Mouse (Mus musculus): ENCODE data around the gene Map3k13.
A peak's percentile ranks its signal among the peaks of the same experiment; 100 is the strongest.

The Map3k13 gene

GRCm38 (mm10) chr16:21813164-21813834 lies 19.2 kb downstream of the Map3k13 start:
- DNase-seq: no peak

DNA sequence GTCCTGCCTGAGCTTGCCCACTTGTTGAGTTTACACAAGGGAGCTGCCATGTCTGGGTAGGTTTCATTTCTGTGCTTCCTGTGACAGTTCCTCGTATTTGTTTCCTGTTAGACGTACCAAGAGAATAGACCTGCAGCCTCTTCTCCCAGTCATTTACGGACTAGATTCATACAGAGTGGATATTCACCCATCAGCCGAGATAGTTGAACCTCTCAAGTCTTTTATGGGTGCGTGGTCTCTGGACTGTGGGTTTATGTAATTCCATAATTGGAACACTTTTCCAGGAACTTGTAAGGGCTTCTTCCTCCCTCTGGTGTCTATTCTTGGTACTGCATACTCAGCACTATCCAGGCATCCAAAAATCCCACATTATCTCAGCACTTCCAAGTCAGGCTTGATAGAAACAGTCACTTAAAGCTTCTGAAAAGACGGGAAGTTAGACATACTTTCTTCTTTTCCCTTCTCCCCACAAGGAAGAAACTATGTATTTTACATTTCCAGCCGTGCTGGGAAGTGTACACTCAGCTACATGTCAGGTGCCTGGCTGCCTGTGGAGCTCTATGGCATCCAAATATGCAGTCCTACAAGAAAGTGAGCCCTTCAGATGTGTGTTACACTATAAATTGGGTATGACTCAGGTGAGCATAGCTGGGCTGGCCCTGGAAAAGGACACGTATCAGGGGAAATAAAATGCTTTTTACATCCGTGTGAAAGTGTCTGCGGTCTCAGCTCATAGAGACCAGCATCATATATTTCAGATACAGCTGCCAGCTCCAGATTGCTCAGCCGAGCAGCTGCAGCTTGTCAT lies 20.9 kb downstream of the Map3k13 start:
- DNase-seq: no peak

DNA sequence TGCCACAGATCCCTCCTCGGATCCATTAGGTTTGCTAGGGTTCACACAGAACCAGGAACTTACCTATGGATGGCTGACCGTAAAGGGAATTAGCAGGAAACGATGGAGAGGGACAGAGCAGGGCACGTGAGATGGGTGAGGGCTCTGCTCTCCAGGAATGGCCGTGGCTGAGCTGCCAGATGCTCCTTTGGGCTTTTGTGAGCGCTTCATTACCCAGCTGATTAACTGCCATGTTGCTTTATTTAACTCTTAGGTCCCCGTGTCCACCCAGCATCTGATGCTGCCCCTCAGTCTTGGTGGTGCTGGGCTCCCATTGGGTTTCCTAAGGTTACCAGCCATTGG lies 21.5 kb downstream of the Map3k13 start:
- no peak for DNase-seq

- peak; percentile 81 for DNase-seq
Measured at GRCm38 (mm10) chr16:21818132-21818531, 24.0 kb downstream of the Map3k13 start.

- DNase-seq: no peak
Measured at GRCm38 (mm10) chr16:21818629-21819028, 24.5 kb downstream of the Map3k13 start.

- DNase-seq: peak; percentile 10
Measured at GRCm38 (mm10) chr16:21825612-21826031, 31.5 kb downstream of the Map3k13 start.

GRCm38 (mm10) chr16:21827153-21827552 lies 33.0 kb downstream of the Map3k13 start:
- DNase-seq: no peak

DNA sequence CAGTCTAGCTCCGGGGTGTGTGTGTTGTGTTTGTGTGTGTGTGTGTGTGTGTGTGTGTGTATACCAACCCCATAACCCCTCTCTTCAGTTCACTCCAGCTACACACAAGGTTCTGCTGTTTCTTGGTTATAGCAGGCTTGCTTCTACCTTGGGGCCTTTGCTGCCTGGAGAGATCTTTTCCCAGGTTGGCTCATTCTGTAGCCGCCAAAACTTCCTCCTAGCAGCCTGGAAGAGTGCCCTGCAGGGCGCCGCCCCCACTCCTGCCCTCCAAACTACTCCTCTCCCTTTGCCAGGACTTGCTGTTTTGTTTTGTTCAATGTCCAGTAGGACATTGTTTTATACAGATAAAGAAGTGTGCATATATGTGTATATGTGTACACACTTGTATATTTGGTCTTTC lies 33.4 kb downstream of the Map3k13 start:
- no peak for DNase-seq

DNA sequence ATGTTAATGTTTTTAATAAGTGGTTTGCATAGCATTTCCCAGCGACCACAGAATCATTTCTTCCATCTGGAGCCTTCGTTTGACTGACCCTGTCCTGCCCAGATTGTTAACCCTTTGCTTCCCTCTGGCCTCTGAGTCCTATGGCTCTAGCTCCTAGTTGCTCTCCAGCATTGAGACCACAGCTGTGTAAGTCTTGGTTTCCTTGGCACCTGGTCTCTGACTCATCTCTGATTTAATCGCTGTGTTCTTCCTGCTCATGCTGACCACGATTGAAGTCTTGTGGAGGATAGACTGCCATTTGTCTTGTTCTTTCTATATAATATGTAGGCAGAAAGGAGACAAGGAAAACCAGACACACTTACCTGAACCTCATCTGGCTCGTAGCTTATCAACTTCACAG lies 35.6 kb downstream of the Map3k13 start:
- no peak for DNase-seq

DNA sequence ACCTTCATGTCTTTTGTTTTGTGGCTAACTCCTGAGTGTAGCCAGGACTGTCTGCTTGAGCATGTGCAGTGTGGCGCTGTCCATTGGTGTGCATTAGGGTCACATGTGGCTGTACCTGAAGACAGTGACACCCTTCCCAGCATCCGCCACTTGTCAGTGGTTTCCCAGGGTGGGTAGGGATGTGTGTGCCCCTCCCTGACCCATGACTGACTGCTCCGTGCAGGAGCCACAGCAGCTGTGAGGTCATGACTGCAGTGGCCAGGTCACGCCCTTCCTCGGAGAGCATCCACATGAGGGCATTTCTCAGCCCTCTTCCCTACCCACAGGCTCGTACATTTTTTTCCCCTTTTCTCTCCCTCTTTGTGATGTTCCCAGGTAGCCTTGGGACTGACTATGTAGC lies 36.6 kb downstream of the Map3k13 start:
- DNase-seq: no peak

DNA sequence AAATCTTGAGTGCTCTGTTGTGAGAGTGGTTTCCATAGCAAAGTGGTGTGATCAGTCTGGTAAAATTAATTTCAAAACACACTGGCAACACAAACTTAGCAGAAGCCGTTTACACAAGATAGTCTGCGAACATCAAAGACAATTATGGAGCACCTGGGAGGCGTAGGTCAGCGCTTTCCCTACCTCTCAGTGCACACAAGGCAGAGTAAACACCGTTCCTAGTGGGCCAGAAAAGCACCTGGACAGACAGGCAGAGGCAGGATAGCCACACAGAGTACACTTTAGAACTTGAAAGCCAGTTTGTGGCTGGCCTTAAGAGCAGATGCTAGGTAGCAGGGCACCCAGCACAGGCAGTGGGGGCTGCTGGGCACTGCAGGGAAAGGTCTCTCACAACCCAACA lies 37.6 kb downstream of the Map3k13 start:
- DNase-seq: peak; percentile 15

DNA sequence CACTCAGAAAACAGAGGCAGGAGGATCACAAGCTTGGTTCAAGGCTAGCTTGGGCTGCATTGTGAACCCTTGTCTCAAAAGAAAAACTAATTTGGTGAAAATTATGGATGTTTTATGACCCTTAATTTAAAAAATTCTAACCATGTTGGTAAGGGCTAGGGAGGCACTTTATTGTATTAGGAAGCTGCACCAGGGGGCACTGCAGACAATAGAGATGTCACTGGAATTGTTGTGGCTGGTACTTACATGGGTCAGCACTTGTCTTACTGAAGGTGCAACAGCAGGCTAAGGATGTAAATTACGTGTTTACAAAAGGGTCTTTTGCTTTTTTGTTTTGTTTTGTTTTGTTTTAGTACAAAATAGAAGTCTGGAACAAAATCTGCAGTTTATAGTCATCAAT lies 39.3 kb downstream of the Map3k13 start:
- DNase-seq: no peak

DNA sequence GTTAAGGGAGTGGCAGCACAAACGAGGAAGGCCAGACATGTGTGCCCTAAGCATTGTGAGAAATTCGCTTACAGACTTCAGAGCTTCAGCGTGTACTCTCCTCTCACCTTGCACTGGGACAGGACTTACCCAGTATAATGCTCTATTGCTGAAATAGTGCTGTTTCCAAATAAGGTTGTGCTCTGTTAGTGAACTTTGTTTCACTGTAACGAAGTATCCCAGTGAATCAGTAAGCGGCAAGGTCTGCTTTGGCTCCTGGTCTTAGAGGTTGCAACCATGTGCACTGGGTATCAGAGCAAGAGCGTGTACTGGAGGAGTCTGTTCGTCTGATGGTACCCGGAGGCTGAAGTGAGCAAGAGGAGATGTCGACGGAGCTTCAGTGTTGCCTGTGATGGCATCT lies 39.8 kb downstream of the Map3k13 start:
- no peak for DNase-seq

GRCm38 (mm10) chr16:21834866-21835583 lies 40.9 kb downstream of the Map3k13 start:
- DNase-seq: no peak

- DNase-seq: no peak
Measured at GRCm38 (mm10) chr16:21835584-21835931, 41.4 kb downstream of the Map3k13 start.

DNA sequence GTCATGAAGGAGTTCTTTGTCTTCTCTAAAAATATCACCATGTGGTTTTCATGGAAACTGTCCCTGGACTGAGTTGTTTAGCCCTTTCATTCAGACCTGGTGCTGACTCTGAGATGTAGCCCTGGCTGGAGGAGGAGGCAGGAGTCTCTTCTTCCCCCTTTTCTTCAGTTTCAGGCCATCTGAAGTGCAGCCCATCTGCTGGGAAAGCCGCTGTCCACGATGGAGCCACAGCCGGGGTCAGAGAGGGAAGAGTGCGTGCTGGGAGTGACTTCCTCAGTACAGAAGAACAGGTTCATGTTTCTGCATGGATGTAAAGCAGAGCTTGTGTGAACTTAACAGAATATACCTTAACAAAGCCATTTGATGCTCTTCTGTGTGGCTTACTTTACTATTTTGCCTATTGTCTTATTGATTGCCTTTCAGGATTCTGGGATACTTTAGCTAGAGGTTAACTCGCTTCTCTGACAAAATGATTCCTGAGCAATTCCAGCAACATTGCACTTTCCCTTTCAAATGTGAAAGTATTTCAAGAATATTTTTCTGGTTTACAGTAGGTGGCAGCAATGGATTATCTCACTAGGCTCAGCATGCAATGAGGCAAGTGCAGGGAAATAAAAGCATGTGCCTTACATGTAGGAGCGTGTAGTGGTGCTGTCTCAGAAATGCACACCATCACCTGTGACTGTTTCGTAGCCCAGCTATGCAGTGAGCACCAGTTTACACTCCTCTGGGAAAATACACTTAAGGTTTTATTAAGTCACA lies 42.3 kb downstream of the Map3k13 start:
- no peak for DNase-seq

GRCm38 (mm10) chr16:21837694-21838093 lies 43.5 kb downstream of the Map3k13 start:
- DNase-seq: no peak

DNA sequence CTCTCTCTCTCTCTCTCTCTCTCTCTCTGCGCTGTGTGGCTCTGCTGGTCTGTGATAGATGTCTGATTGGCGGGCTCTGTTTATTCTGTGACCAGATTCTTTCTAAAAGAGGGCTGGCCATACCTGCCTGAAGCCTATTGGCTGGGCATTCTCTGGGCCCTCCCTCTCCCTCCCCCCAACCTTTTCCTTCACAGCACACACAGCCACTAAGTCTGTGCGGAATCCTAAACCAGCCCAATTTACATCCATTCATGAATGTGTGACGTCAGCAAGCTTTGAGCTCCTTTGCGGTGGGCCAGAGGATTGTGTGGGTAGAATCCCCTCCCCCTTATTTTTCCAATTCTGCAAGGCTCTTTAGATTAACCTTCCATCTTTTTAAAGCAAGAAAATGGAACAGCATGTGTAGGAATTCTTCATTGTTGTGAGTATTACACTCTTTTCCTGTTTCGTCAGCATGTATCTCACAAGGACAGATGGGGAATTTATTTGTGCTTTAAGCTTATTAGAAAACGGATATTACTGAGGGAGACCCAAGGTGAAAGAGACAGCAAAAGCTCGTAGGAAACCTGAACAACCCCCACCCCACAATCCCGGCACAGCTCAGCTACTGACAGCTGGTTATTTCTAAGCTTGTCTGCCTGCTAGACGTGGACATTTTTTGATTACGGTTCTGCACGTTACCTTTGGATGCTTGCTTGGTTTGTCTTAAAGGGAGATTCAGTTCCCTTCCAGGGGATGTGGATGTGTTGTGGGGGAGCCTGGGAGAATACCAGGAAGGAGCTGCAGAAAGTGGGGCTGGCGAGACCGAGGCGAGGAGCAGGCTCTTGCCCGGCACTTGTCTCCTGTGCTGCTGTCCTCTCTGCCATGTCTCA lies 51.9 kb downstream of the Map3k13 start:
- peak; percentile 61 for DNase-seq

DNA sequence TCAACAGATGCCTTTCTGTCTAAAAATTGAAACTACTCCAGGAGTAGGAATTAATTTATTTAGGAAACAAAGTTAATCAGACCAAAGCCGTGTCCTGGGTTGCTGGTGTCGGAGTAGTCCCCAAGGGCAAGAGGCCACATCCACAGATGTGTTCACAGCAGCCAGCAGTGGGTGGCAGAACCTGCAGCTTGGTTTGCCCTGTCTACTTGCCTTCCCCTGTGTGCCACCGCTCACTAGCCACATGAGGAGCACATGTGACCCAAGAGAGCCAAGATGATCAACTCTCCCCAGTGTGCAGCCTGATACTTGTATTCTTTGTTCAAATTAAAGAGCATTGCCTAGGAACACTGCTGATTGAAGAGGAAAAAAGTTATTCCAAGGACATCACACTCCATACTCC lies 54.3 kb downstream of the Map3k13 start:
- no peak for DNase-seq

GRCm38 (mm10) chr16:21848847-21849246 lies 54.7 kb downstream of the Map3k13 start:
- no peak for DNase-seq

DNA sequence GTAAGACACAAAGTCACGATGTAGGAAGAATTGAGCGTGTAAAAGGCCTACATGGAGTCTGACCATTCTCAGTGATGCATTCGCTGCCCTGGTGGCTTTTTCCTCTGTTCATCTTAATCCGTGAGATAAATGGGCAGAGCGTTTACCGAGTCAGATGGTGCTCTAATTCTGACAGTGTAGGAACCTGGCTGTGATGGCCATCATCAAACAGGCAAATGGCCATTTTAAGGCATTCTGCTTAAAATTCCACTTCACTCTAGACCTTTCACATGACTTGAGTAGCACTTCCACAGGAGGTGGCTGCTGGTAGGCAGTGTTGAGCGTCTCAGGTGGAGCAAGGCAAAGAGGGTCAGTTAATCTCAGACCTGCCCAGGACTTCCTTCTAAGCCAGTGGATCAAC lies 58.2 kb downstream of the Map3k13 start:
- DNase-seq: no peak

DNA sequence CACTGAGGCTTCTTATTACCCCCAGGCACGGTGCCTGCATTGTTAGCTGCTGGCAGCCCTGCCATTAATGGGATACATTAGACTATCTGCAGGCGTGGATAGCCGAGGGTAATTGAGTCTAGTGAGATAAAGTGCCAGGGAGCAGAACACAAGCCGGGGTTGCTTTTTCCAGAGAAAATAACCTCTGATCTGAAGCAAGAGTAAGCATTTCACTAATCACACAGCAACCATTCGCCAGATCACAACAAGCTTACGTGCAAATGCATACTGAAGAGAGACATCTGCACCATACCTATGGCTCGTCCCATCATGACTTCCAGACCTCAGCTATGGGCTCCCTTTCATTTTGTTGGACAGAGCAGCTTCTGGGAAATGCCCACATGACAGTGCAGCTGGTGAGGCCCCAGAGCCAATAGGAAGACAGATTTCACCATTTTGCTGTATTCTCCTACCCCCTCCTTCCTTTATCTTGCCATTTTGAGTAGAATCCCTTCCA lies 59.3 kb downstream of the Map3k13 start:
- no peak for DNase-seq
